17 mouse cellular contexts compared by ENCODE assay signal in the genomic region with DNA sequence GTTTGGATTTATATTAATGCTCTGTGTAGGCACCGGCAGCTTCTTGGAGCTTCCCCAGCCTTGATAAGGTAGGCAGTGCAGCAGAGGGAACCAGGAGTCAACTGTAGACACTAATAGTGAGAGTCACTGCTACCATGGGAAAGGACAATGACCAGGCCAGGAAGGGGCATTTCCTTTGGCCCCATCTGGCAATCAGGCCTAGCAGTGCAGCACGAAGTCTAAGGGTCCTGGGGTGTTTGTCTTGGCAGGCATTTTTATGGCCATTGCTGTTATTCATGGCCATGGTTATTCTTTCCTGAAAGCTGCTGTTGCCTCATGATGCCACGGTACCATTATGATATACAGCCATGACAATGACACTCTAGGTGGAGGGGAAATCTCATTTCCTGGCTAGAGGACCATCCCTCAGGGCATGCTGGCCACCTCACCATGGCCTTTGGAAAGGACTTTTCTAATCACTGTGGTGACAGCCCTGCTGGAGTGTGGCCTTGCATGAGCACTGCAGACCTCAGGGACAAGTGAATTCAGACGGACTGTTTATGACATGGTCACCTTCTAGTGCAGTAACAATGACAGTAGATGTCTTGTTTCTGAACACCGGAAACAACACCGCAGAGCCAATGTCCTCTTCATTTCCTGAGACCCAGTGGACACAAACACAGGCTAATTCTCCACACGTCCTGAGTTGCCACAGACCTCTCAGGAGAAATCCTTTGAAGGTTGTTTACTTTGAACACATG.
DNase-seq lines count a peak whose midpoint lies in the region; ATAC-seq and TF ChIP-seq lines count a peak whose summit lies in the region.
"Had no signal": no experiment of that assay in that cellular context is flagged by ENCODE, and none has a peak within 500 bp of the region (broad histone marks: within the 10 kb centered on the region; RNA-seq: fewer than 3 reads in every experiment).

No protein-coding gene starts in this region.

- no peak overlapping the region for H3K4me2 ChIP-seq in heart, postnatal 0 days (ENCODE audit: low read depth, low read length)
- H3K4me2 ChIP-seq: hindbrain, embryonic 12.5 days; liver, embryonic 13.5 days had no signal

- no peak for TF ChIP-seq CTCF in heart, postnatal 0 days (IDR thresholded peaks at IDR 0.05; ENCODE audit: low read depth)
- TF ChIP-seq CTCF in heart, adult 2 months (IDR thresholded peaks at IDR 0.05), result no peak

- peak; percentile 44 for DNase-seq in adrenal gland, postnatal 14 days
- DNase-seq in adrenal gland, adult 18-20 months (ENCODE audit: low spot score in 2 of 2), result no peak
- DNase-seq in heart, postnatal 0 days (ENCODE audit: low spot score), result peak; percentile 32
- no peak for DNase-seq in heart, adult 2 months
- peak; percentile 18 for DNase-seq in mesoderm, embryonic 11.5 days (ENCODE audit: low read depth, low spot score)
- DNase-seq in thymus, postnatal 25 days, result no peak
- DNase-seq: adrenal gland, postnatal 25 days; cerebellum, adult 9-11 months; embryo, embryonic 11 days; gastrocnemius, postnatal 36 days; liver, embryonic 13.5 days had no signal

- WGBS in heart, postnatal 0 days, result 60% methylated on average over 7 of the region's 7 CpGs
- WGBS in heart, adult 2 months, result 40% methylated on average over 7 of the region's 7 CpGs

- TF ChIP-seq POLR2A in heart, adult 2 months (IDR thresholded peaks at IDR 0.05; ENCODE audit: insufficient read depth, low read depth, low read length), result no peak

- no peaks in the 10 kb centered on the region for H3K9me3 ChIP-seq in heart, postnatal 0 days (replicated peaks; ENCODE audit: control insufficient read depth, low read length)
- 0 out of 2 replicates have a peak, but pooled peaks cover 4% of the 10 kb centered on the region for H3K9me3 ChIP-seq in megakaryocyte, embryonic 14.5 days
- H3K9me3 ChIP-seq: hindbrain, embryonic 12.5 days; liver, embryonic 13.5 days; midbrain, embryonic 10.5 days had no signal

- no peaks in the 10 kb centered on the region for H3K79me2 ChIP-seq in heart, adult 2 months (replicated peaks; ENCODE audit: control insufficient read depth, insufficient read depth, low read length)

- no peaks in the 10 kb centered on the region; the same call in 1 of the 2 replicates for H3K27me3 ChIP-seq in heart, postnatal 0 days (ENCODE audit: control insufficient read depth, insufficient read depth, low read length)
- no peaks in the 10 kb centered on the region for H3K27me3 ChIP-seq in heart, adult 2 months (ENCODE audit: control insufficient read depth, insufficient read depth, low read length)
- peaks cover 47% of the 10 kb centered on the region for H3K27me3 ChIP-seq in megakaryocyte, embryonic 14.5 days (replicated peaks)
- H3K27me3 ChIP-seq: CH12.LX; hindbrain, embryonic 12.5 days; liver, embryonic 13.5 days had no signal

- no peak overlapping the region for H3K9ac ChIP-seq in heart, postnatal 0 days (replicated peaks; ENCODE audit: low read depth, low read length)
- no peak overlapping the region for H3K9ac ChIP-seq in heart, adult 2 months (ENCODE audit: low read depth, low read length)
- H3K9ac ChIP-seq: hindbrain, embryonic 12.5 days; liver, embryonic 13.5 days had no signal

- no peaks in the 10 kb centered on the region for H3K36me3 ChIP-seq in heart, postnatal 0 days (replicated peaks; ENCODE audit: control insufficient read depth, insufficient read depth, low read length)
- H3K36me3 ChIP-seq in heart, adult 2 months (ENCODE audit: control insufficient read depth, insufficient read depth, low read length), result no peaks in the 10 kb centered on the region
- H3K36me3 ChIP-seq in megakaryocyte, embryonic 14.5 days (replicated peaks; ENCODE audit: low read length), result no peaks in the 10 kb centered on the region
- H3K36me3 ChIP-seq: hindbrain, embryonic 12.5 days; liver, embryonic 13.5 days; midbrain, embryonic 10.5 days had no signal

- H3K4me1 ChIP-seq in heart, postnatal 0 days (ENCODE audit: control insufficient read depth, insufficient read depth), result peaks cover 8% of the 10 kb centered on the region
- peaks cover 9% of the 10 kb centered on the region for H3K4me1 ChIP-seq in heart, adult 2 months (ENCODE audit: control insufficient read depth, insufficient read depth, low read length)
- H3K4me1 ChIP-seq in megakaryocyte, embryonic 14.5 days, result peaks cover 19% of the 10 kb centered on the region
- H3K4me1 ChIP-seq: hindbrain, embryonic 12.5 days; liver, embryonic 13.5 days; midbrain, embryonic 10.5 days had no signal

- intact Hi-C loops in heart, adult 2 months (cut with DNase I), result no loop called here

- ATAC-seq in heart, postnatal 0 days (ENCODE audit: insufficient read depth, low read depth), result peak; percentile 55
- no peak for ATAC-seq in megakaryocyte, adult 5-6 weeks (ENCODE audit: poor library complexity, severe bottlenecking)

- no peak for TF ChIP-seq EP300 in heart, postnatal 0 days (IDR thresholded peaks at IDR 0.05; ENCODE audit: low read depth)
- no peak for TF ChIP-seq EP300 in heart, adult 2 months (IDR thresholded peaks at IDR 0.05; ENCODE audit: insufficient read depth, low read depth, low read length)

- no peak overlapping the region for H3K27ac ChIP-seq in heart, postnatal 0 days (ENCODE audit: low read depth)
- H3K27ac ChIP-seq in heart, adult 2 months, result no peak overlapping the region
- H3K27ac ChIP-seq: hindbrain, embryonic 12.5 days; liver, embryonic 13.5 days; midbrain, embryonic 10.5 days had no signal

- H3K4me3 ChIP-seq in heart, postnatal 0 days (ENCODE audit: low read depth, low read length), result no peak overlapping the region
- H3K4me3 ChIP-seq in heart, adult 2 months, result no peak overlapping the region
- peak overlapping the region; percentile 6 for H3K4me3 ChIP-seq in megakaryocyte, embryonic 14.5 days (replicated peaks)
- H3K4me3 ChIP-seq: erythroblast, embryonic 14.5 days; hindbrain, embryonic 12.5 days; liver, embryonic 13.5 days; midbrain, embryonic 10.5 days had no signal

Comparison
In these comparisons a context has a peak if more than half of its experiments do, and no peak if none do; other contexts are left out.
1. DNase-seq: peak in adrenal gland, postnatal 14 days (single experiment), heart, postnatal 0 days (single experiment) and mesoderm, embryonic 11.5 days (single experiment); none in adrenal gland, adult 18-20 months (0 of 2), heart, adult 2 months (0 of 2) and thymus, postnatal 25 days (single experiment).